In genomic region chr2:180217587-180217986, GRCm38 (mm10) we compare ENCODE assay signal across 8 mouse cellular contexts. TPM values are rescaled to one million over a fixed set of nuclear protein-coding genes. Genes with fewer than 3 reads are reported as not detected.
DNase-seq lines count a peak whose midpoint lies in the region.

No protein-coding gene starts in this region.

- peak; percentile 45 for DNase-seq in ovary, adult 18-20 months (ENCODE audit: low spot score)
- DNase-seq in ovary, postnatal 14 days (ENCODE audit: low spot score) = no peak
- peak; percentile 81 to 85 for DNase-seq in adrenal gland, postnatal 36 days
- peak; percentile 88 for DNase-seq in gastrocnemius, postnatal 25 days
- DNase-seq in kidney, postnatal 36 days = peak; percentile 97 to 98
- no peak for DNase-seq in retina, postnatal 1 day
- DNase-seq in right cerebral cortex, postnatal 14 days = no peak
- DNase-seq in urinary bladder, adult 18-20 months (ENCODE audit: low spot score in 2 of 2) = no peak

RNA-seq across cellular contexts. Expression of gene Lama5, which starts 8.1 kb away (rescaled TPM):
- 10 to 100 TPM; 25.7 to 74.5 TPM for total RNA-seq in adrenal gland, postnatal 36 days (2021)
- total RNA-seq in gastrocnemius, postnatal 25 days (2021) = 10 to 100 TPM in 1 of 2 experiments, 1 to 10 TPM in 1; 8.0 to 10.0 TPM

RNA-seq across cellular contexts. Expression of gene Rps21, which starts 39.6 kb away (rescaled TPM):
- 100 to 1,000 TPM; 736 to 838 TPM for total RNA-seq in adrenal gland, postnatal 36 days (2021)
- total RNA-seq in gastrocnemius, postnatal 25 days (2021) = 100 to 1,000 TPM; 342 to 348 TPM

RNA-seq across cellular contexts. Expression of gene Adrm1, which starts 46.3 kb away (rescaled TPM):
- total RNA-seq in adrenal gland, postnatal 36 days (2021) = 100 to 1,000 TPM; 148 to 182 TPM
- total RNA-seq in gastrocnemius, postnatal 25 days (2021) = 100 to 1,000 TPM in 1 of 2 experiments, 10 to 100 TPM in 1; 88.2 to 102 TPM

RNA-seq across cellular contexts. Expression of gene Cables2, which starts 55.7 kb away (rescaled TPM):
- total RNA-seq in adrenal gland, postnatal 36 days (2021) = 10 to 100 TPM; 14.0 to 14.2 TPM
- 10 to 100 TPM in 1 of 2 experiments, 1 to 10 TPM in 1; 8.6 to 10.7 TPM for total RNA-seq in gastrocnemius, postnatal 25 days (2021)

Comparison
In these comparisons a context has a peak if more than half of its experiments do, and no peak if none do; other contexts are left out.
1. DNase-seq: peak in ovary, adult 18-20 months (single experiment), adrenal gland, postnatal 36 days (2 of 2), gastrocnemius, postnatal 25 days (single experiment) and kidney, postnatal 36 days (2 of 2); none in ovary, postnatal 14 days (single experiment), retina, postnatal 1 day (single experiment), right cerebral cortex, postnatal 14 days (single experiment) and urinary bladder, adult 18-20 months (0 of 2).